Mouse (Mus musculus) lung, postnatal 0 days (tissue): ENCODE results near the gene Cd40. TPM values are rescaled to one million over a fixed set of nuclear protein-coding genes. Genes with fewer than 3 reads are reported as not detected.
A peak's percentile ranks its signal among the peaks of the same experiment; 100 is the strongest.

Experiments used
- ATAC-seq: fragments of 200-750 bp; cut with Nextera tagmentation; 2 replicates; pipeline ENCODE4 v1.8.0; 2017; ENCODE audit warnings: moderate library complexity
- DNase-seq: peaks from one replicate; pipeline ENCODE4 v3.0.0-alpha.2; 2016; ENCODE audit warnings: low spot score
- H3K27ac ChIP-seq: fragments of 300-500 bp; sonication (generic); 2 replicates; pipeline ENCODE4 v1.5.1; 2014; ENCODE audit warnings: antibody characterized with exemption, mild to moderate bottlenecking, low read length, mixed read lengths
- H3K27me3 ChIP-seq: fragments of 300-500 bp; sonication (generic); replicated peaks from 2 replicates; pipeline ENCODE4 v1.6.1; 2014; ENCODE audit warnings: low read length, mixed read lengths; ENCODE audit not compliant: insufficient read depth
- H3K36me3 ChIP-seq: fragments of 300-500 bp; sonication (generic); 2 replicates; pipeline ENCODE4 v1.6.1; 2014; ENCODE audit warnings: low read length, mixed read lengths; ENCODE audit not compliant: insufficient read depth
- H3K4me1 ChIP-seq: fragments of 300-500 bp; sonication (generic); 2 replicates; pipeline ENCODE4 v1.6.1; 2014; ENCODE audit warnings: antibody characterized with exemption, low read depth, low read length, mixed read lengths; ENCODE audit not compliant: insufficient read depth
- H3K4me2 ChIP-seq: fragments of 300-500 bp; sonication (generic); replicated peaks from 2 replicates; pipeline ENCODE4 v1.6.1; 2014; ENCODE audit warnings: low read depth, mild to moderate bottlenecking, low read length, moderate library complexity, mixed read lengths
- H3K4me3 ChIP-seq: fragments of 300-500 bp; sonication (generic); 2 replicates; pipeline ENCODE4 v1.5.1; 2014; ENCODE audit warnings: low read depth, low read length
- H3K9ac ChIP-seq: fragments of 300-500 bp; sonication (generic); replicated peaks from 2 replicates; pipeline ENCODE4 v1.6.1; 2014; ENCODE audit warnings: low read depth, mild to moderate bottlenecking
- H3K9me3 ChIP-seq: fragments of 300-500 bp; sonication (generic); 2 replicates; pipeline ENCODE4 v1.6.1; 2016; ENCODE audit warnings: low read length, mixed read lengths
- CTCF ChIP-seq: IDR thresholded peaks from 2 replicates; pipeline ENCODE4 v1.5.1; 2016; ENCODE audit warnings: antibody characterized with exemption, mild to moderate bottlenecking
- EP300 ChIP-seq: IDR thresholded peaks from 2 replicates; pipeline ENCODE4 v1.6.1; 2016; ENCODE audit warnings: antibody characterized with exemption, mild to moderate bottlenecking, control low read depth
- WGBS: fragments of 180-500 bp; shearing (Covaris S2); extraction: QIAGEN DNeasy Blood & Tissue Kit; methylation state at CpG from one replicate; pipeline ENCODE4 v1.1.7; 2014; 5-methylcytosine and 5-hydroxymethylcytosine counted together
- polyA plus RNA-seq: library from polyadenylated mRNA; unstranded; fragments of >200 nt; fragmentation: Nextera tagmentation; extraction: Ambion mirVana; gene quantifications from 2 replicates; pipeline ENCODE4 v1.2.1, GENCODE M21; 2015

Gene Cd40
- polyA plus RNA-seq, 1 experiment from 2014 or later, result 57.9 TPM

- Histone ChIP-seq H3K27me3 (no peaks in the 10 kb centered on the region), H3K4me2 (peak overlapping the region; percentile 87), H3K9me3 (no peaks in the 10 kb centered on the region), H3K9ac (no peak overlapping the region), H3K4me3 (peak overlapping the region; percentile 85; the same call in 1 of the 2 replicates), H3K4me1 (peaks cover 8% of the 10 kb centered on the region; the same call in 1 of the 2 replicates), H3K27ac (no peak overlapping the region; the same call in 1 of the 2 replicates), H3K36me3 (no peaks in the 10 kb centered on the region)
- no peak for ATAC-seq
- DNase-seq, result no peak
- TF ChIP-seq CTCF (no peak), EP300 (no peak)
- WGBS, result 50% methylated on average over 5 of the region's 5 CpGs
These were observed 20.4 kb upstream of the Cd40 start for GRCm38 (mm10) chr2:165035058-165035431.

DNA sequence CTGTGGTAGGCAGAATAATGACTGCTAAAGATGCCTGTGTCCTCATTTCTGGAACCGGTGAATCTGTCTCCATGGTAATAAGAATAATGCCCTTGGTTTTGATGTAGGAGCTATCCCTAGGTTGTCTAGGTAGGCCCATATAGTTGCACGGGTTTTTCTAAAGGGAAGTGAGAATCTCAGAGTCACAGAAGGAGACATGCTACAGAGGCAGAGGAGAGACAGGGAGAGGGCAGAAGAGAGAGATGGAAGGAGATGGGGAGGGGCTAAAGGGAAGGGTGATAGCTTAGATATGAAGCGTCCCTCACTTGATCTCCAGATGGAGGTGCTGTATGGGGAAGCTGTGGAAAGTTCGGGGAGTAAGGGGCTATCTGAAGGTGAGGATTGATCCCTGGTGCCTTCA, 18.0 kb upstream of the Cd40 start:
- no peak overlapping the region for H3K4me2 ChIP-seq
- H3K27ac ChIP-seq, result no peak overlapping the region
- ATAC-seq, result no peak
- no peak for DNase-seq
- no peaks in the 10 kb centered on the region for H3K27me3 ChIP-seq
- H3K9me3 ChIP-seq, result no peaks in the 10 kb centered on the region
- H3K36me3 ChIP-seq, result no peaks in the 10 kb centered on the region
- WGBS, result 57% methylated on average over 4 of the region's 4 CpGs
- H3K9ac ChIP-seq, result no peak overlapping the region
- peaks cover 8% of the 10 kb centered on the region; the same call in 1 of the 2 replicates for H3K4me1 ChIP-seq
- H3K4me3 ChIP-seq, result no peak overlapping the region
- TF ChIP-seq EP300 (no peak), CTCF (no peak)

DNA sequence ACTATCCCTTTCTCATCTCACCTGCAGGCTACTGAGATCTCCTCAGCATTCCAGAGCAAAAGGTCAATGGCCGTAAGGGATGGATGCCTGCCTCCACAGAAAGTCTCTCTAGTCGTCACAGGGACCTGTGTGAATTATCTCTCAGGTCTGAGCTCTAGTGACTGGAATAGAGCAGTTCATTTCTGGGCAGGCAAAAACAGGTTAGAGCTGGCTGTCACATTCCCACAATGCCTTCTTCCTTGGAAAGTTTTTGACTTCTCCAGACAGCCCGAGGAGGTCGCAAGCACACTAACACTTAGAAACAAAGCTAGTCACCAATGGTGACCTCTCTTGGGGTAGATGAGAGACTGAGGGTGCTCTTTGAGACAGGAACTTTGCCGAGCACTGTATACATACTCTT, 13.3 kb upstream of the Cd40 start:
- DNase-seq, result no peak
- Histone ChIP-seq H3K4me3 (no peak overlapping the region), H3K36me3 (no peaks in the 10 kb centered on the region), H3K9me3 (no peaks in the 10 kb centered on the region), H3K27ac (no peak overlapping the region), H3K4me1 (no peaks in the 10 kb centered on the region), H3K4me2 (no peak overlapping the region), H3K27me3 (no peaks in the 10 kb centered on the region), H3K9ac (no peak overlapping the region)
- no peak for TF ChIP-seq EP300
- no peak for TF ChIP-seq CTCF
- ATAC-seq, result no peak
- 64% methylated on average over 5 of the region's 5 CpGs for WGBS

- no peak overlapping the region for H3K4me3 ChIP-seq
- DNase-seq (peak; percentile 62), ATAC-seq (peak; percentile 37)
- no peak overlapping the region for H3K9ac ChIP-seq
- H3K4me1 ChIP-seq, result no peaks in the 10 kb centered on the region
- H3K36me3 ChIP-seq, result no peaks in the 10 kb centered on the region
- H3K9me3 ChIP-seq, result no peaks in the 10 kb centered on the region
- TF ChIP-seq EP300, result no peak
- TF ChIP-seq CTCF, result no peak
- no peaks in the 10 kb centered on the region for H3K27me3 ChIP-seq
- H3K27ac ChIP-seq, result no peak overlapping the region
- 20% methylated on average over 17 of the region's 17 CpGs for whole genome bisulfite sequencing
- 0 out of 2 replicates have a peak overlapping the region, but pooled peaks have one; percentile 1 for H3K4me2 ChIP-seq
These were observed 12.3 kb upstream of the Cd40 start for GRCm38 (mm10) chr2:165043090-165043636.

GRCm38 (mm10) chr2:165043729-165044128, 11.7 kb upstream of the Cd40 start:
- no peaks in the 10 kb centered on the region for H3K4me1 ChIP-seq
- no peak overlapping the region for H3K4me2 ChIP-seq
- no peak overlapping the region for H3K27ac ChIP-seq
- DNase-seq (no peak), ATAC-seq (no peak)
- no peaks in the 10 kb centered on the region for H3K27me3 ChIP-seq
- TF ChIP-seq CTCF, result no peak
- no peak for TF ChIP-seq EP300
- H3K9ac ChIP-seq, result no peak overlapping the region
- 62% methylated on average over 2 of the region's 2 CpGs for WGBS
- H3K4me3 ChIP-seq, result no peak overlapping the region
- H3K9me3 ChIP-seq, result no peaks in the 10 kb centered on the region
- H3K36me3 ChIP-seq, result no peaks in the 10 kb centered on the region

GRCm38 (mm10) chr2:165049044-165049443, 6.4 kb upstream of the Cd40 start:
- no peak for DNase-seq
- WGBS, result 65% methylated on average over 5 of the region's 5 CpGs
- Histone ChIP-seq H3K4me2 (no peak overlapping the region), H3K27ac (no peak overlapping the region), H3K9ac (no peak overlapping the region), H3K4me1 (no peaks in the 10 kb centered on the region), H3K36me3 (no peaks in the 10 kb centered on the region), H3K9me3 (no peaks in the 10 kb centered on the region), H3K27me3 (no peaks in the 10 kb centered on the region), H3K4me3 (no peak overlapping the region)
- ATAC-seq, result no peak
- no peak for TF ChIP-seq CTCF
- no peak for TF ChIP-seq EP300
